Mouse (Mus musculus) thymus, adult 2 months (tissue): ENCODE measurements around the gene Gna11. TPM values are rescaled to one million over a fixed set of nuclear protein-coding genes. Genes with fewer than 3 reads are reported as not detected.
A peak's percentile ranks its signal among the peaks of the same experiment; 100 is the strongest.

ENCODE experiments used
- DNase-seq: peaks from one replicate; pipeline ENCODE4 v3.0.0; 2021
- H3K27ac ChIP-seq: fragments of 200-500 bp; 2 replicates; pipeline ENCODE4 v1.5.1; 2012; ENCODE audit warnings: low read length, control low read depth; ENCODE audit not compliant: control insufficient read depth, insufficient read depth
- H3K27me3 ChIP-seq: fragments of 200-500 bp; 2 replicates; pipeline ENCODE4 v1.6.1; 2012; ENCODE audit warnings: mild to moderate bottlenecking, low read length, moderate library complexity, mixed read lengths; ENCODE audit not compliant: control insufficient read depth, insufficient read depth
- H3K36me3 ChIP-seq: fragments of 200-500 bp; 2 replicates; pipeline ENCODE4 v1.6.1; 2012; ENCODE audit warnings: mild to moderate bottlenecking, low read length, moderate library complexity; ENCODE audit not compliant: control insufficient read depth, insufficient read depth
- H3K4me1 ChIP-seq: fragments of 200-500 bp; replicated peaks from 2 replicates; pipeline ENCODE4 v1.6.1; 2012; ENCODE audit warnings: low read length; ENCODE audit not compliant: control insufficient read depth, insufficient read depth
- H3K4me3 ChIP-seq: fragments of 200-500 bp; 2 replicates; pipeline ENCODE4 v1.5.1; 2012; ENCODE audit warnings: mild to moderate bottlenecking, low read length, control low read depth, moderate library complexity; ENCODE audit not compliant: control insufficient read depth, insufficient read depth
- CTCF ChIP-seq: fragments of 200-500 bp; IDR thresholded peaks from 2 replicates; pipeline ENCODE4 v1.5.1; 2012; ENCODE audit warnings: mild to moderate bottlenecking, control low read depth, low read length, moderate library complexity, borderline replicate concordance; ENCODE audit not compliant: control insufficient read depth, poor library complexity, insufficient read depth; ENCODE audit errors: extremely low read depth
- POLR2A ChIP-seq: fragments of 200-500 bp; IDR thresholded peaks from 2 replicates; pipeline ENCODE4 v1.6.1; 2012; ENCODE audit warnings: mild to moderate bottlenecking, low read length, control low read depth, moderate library complexity; ENCODE audit not compliant: control insufficient read depth, poor library complexity, insufficient read depth; ENCODE audit errors: extremely low read depth
- WGBS: fragments of 180-500 bp; shearing (Covaris S2); methylation state at CpG from one replicate; pipeline ENCODE4 v1.1.7; 2018; 5-methylcytosine and 5-hydroxymethylcytosine counted together
- polyA plus RNA-seq: library from polyadenylated mRNA; depleted of rRNA; stranded (reverse); fragments of >200 nt; gene quantifications from 2 replicates; pipeline ENCODE4 v1.2.3, GENCODE M21; 2012

Gna11 gene
- polyA plus RNA-seq, 1 experiment: 81.0 TPM

DNA sequence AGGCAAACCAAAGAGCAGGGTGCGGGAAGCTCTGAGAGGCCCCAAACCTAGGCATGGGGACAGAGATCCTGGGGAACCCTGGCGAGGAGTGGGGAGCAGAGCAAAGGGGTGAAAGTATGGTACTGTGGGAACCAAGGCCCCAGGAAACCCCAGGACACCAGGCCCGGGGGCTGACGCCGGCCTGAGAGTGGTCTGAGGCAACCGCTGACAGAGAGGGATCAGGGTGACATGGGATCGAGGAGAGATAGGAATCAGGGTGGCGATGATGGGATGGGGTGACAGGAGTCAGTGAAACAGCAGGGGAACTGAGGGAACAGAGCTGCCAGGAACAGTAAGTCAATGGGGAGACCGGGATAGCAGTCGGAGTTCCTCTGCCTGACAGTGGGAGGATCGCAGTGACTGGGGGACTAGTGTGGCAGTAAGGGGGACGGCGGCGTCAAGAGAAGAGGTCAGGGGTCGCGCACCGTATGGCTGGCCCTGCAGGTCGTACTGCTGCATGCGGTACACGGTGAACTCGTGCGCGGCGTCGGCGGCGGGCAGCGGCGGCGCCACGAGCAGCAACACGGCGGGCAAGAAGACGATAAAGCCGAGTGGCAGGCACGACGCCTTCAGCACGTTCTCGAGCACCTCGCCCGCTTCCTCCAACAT is 49.2 kb downstream of the Gna11 start:
- H3K27ac ChIP-seq: no peak overlapping the region
- peaks cover 4% of the 10 kb centered on the region for H3K36me3 ChIP-seq
- H3K27me3 ChIP-seq: no peaks in the 10 kb centered on the region
- H3K4me1 ChIP-seq: peaks cover 31% of the 10 kb centered on the region
- H3K4me3 ChIP-seq: peak overlapping the region; percentile 91
- no peak for TF ChIP-seq CTCF
- no peak for TF ChIP-seq POLR2A
- DNase-seq: no peak
- WGBS: 2% methylated on average over 41 of the region's 41 CpGs

DNA sequence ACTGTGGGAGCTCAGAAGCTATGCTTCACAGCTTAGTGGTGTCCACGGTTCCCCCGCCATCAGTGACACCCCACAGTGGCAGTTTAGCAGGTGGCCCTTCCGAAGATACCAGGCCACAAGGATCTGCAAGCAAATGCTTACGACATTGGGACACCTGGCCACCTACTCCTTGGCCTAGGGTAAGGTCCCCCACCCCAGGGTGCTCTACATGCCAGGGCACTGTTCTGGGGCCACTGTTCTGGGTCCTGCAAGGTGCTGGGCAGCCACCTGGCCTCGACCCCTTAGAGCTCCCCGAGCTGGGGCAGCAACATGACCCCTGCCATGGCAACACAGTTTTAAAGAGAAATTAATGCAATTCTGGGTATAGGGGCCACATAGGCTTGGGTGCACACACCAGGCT is 49.8 kb downstream of the Gna11 start:
- DNase-seq: no peak
- H3K4me1 ChIP-seq: peaks cover 31% of the 10 kb centered on the region
- 74% methylated on average over 6 of the region's 6 CpGs for WGBS
- peaks cover 4% of the 10 kb centered on the region for H3K36me3 ChIP-seq
- TF ChIP-seq CTCF (no peak), POLR2A (0 out of 2 replicates have a peak, but pooled peaks have one; percentile 5)
- no peak overlapping the region for H3K27ac ChIP-seq
- peak overlapping the region; percentile 91; the same call in 1 of the 2 replicates for H3K4me3 ChIP-seq
- no peaks in the 10 kb centered on the region for H3K27me3 ChIP-seq

DNA sequence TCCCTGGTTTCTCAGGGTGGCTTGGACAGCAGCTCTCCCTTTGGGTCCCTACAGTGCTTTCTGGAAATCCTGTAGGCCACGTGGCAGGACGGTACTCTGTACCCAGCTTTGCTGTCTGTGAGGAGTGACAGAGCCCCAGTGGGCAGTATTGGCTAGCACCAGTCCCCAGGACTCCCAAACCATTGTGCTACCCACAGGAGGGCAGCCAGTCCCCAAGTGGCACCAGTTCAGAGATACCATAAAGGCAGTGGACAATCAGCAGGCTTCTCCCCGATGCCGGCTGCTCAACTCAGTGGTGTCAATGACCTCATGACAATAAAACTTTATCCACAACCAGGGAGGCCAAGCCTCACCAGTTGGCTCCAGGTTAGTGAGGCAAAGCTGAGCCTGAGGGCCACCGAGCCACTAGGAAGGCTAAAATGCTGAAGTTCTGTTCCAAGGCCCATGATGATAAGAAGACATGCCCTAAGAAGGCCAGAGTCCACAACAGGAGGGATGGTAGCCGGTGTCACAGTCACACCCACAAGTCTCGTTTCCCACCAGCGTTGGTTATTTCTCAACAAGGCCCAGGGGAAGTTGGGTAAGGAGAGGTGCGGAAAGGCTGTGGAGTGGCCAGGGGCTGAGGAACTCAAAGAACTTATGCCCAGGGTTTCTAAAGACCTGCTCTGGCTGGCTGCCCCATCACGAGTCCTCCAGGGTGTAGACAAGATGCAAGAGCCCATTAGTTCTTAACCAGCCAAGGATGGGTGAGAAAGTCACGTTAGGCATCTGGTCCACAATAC is 50.5 kb downstream of the Gna11 start:
- H3K4me1 ChIP-seq: peaks cover 28% of the 10 kb centered on the region
- H3K27me3 ChIP-seq: no peaks in the 10 kb centered on the region
- H3K27ac ChIP-seq: no peak overlapping the region
- 93% methylated on average over 11 of the region's 11 CpGs for WGBS
- no peak for DNase-seq
- TF ChIP-seq POLR2A (no peak), CTCF (no peak)
- peaks cover 8% of the 10 kb centered on the region for H3K36me3 ChIP-seq
- no peak overlapping the region for H3K4me3 ChIP-seq

DNA sequence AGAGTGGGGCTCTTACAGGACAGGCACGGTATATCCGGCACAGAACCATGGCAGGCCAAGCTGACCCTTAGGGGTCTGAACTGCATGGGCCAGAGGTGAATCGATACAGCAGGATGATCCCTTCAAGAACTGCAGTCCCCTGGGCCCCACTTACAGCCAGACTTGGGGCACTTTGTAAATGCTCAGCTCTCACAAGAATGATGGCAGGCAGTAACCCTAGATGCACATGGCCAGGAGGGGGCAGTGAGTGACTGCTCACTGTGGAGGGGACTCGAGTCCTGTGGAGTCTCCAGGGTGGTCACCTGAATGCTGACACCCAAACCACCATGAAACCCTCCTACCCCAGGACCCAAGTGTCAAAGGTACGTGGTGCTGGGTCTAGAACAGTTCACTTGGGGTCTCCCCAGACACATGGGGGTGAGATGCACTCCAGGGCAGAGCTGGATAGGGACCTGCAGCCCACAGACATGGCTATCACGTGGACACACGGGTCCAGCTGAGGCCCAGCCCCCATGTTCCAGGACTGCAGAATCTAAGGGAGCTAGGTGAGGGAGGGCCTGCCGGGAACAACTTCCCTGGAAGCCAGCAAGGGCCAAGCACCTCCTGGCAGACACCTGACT is 51.3 kb downstream of the Gna11 start:
- TF ChIP-seq POLR2A (no peak), CTCF (0 out of 2 replicates have a peak, but pooled peaks have one; percentile 19)
- DNase-seq: peak; percentile 49
- WGBS: 90% methylated on average over 8 of the region's 8 CpGs
- peaks cover 8% of the 10 kb centered on the region for H3K36me3 ChIP-seq
- H3K4me1 ChIP-seq: peaks cover 23% of the 10 kb centered on the region
- no peaks in the 10 kb centered on the region for H3K27me3 ChIP-seq
- no peak overlapping the region for H3K27ac ChIP-seq
- no peak overlapping the region for H3K4me3 ChIP-seq

DNA sequence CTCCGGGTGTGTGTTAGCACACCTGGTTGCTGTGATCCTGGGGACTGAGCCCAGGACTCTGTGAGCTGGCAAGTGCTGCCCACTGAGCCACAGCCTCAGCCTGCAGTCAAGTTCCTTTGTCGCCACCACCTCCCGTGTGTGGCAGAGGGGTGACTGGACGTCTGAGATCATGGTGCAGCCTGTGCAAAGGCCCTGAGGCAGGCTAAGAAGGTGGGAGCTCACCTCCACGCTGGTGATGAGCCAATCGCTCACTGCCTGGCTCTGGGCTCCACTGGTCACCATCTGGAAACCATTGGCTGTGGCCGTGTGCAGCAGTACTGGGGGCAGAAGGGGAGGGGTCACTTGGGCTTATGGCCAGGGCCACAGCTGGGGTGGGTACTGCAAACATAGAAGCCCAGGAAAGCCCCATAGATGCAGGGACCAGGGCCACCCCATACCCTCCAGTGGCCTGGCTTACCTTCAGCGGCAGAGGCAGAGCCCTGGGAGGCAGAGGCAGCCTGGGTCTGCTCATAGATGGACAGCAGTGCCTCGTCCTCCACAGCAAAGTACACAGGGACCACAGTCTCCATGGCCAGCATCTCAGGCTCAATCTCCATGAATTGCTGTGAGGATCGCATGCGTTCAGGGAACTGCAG is 52.3 kb downstream of the Gna11 start:
- 94% methylated on average over 11 of the region's 11 CpGs for WGBS
- peaks cover 17% of the 10 kb centered on the region for H3K36me3 ChIP-seq
- no peak overlapping the region for H3K27ac ChIP-seq
- no peak overlapping the region for H3K4me3 ChIP-seq
- H3K27me3 ChIP-seq: no peaks in the 10 kb centered on the region
- no peak for DNase-seq
- peaks cover 15% of the 10 kb centered on the region for H3K4me1 ChIP-seq
- no peak for TF ChIP-seq CTCF
- no peak for TF ChIP-seq POLR2A

DNA sequence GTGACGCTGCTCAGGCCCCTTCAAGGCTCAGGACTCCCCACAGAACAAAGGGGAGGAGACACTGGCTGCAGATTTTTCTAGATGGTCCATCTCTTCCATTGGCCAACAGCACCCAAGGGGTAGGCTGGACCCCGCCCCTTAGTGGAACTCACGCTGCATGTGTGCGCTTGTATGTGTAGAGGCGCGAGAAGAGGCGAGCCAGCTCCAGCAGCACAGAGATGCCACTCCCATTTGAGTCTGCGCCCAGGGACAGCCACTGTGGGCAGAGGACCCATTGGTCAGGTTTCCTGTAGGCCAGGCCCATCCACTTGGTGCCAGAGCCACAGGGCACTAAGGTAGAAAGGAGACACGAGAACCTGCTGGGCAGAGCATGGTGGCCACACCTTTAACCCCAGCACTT is 54.0 kb downstream of the Gna11 start:
- no peak for DNase-seq
- no peak overlapping the region for H3K27ac ChIP-seq
- H3K4me3 ChIP-seq: no peak overlapping the region
- H3K4me1 ChIP-seq: peaks cover 12% of the 10 kb centered on the region
- peaks cover 23% of the 10 kb centered on the region for H3K36me3 ChIP-seq
- no peaks in the 10 kb centered on the region for H3K27me3 ChIP-seq
- TF ChIP-seq POLR2A (no peak), CTCF (no peak)
- 99% methylated on average over 9 of the region's 9 CpGs for WGBS
